Mouse (Mus musculus): ENCODE measurements around the gene Rcan1.

Gene Rcan1

GRCm38 (mm10) chr16:92472898-92473297, 2.2 kb upstream of the Rcan1 start:
- no peak for DNase-seq (ENCODE audit: low read depth in 1 of 2, low spot score in 2 of 2)

GRCm38 (mm10) chr16:92468459-92468858, 2.2 kb downstream of the Rcan1 start:
- no peak for DNase-seq (ENCODE audit: low read depth in 1 of 2, low spot score in 2 of 2)

DNA sequence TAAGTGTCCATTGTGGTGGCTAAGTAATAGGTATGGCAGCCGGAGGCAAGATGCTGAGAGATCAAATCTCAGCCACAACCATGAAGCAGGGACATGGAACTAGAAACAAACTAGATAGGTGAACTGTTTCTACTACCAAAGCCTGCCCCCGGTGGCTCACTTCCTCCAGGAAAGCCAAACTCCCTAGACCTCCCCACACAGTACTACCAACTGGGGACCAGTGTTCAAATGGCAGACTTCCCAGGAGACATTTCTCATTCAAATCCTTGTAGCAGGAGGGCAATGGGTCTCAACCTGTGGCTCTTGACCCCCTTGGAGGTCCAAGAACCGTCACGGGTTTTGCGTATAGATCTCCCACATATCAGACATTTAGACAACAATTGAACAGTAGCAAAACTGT, 3.6 kb downstream of the Rcan1 start:
- DNase-seq (ENCODE audit: low read depth in 1 of 2, low spot score in 2 of 2): no peak

DNA sequence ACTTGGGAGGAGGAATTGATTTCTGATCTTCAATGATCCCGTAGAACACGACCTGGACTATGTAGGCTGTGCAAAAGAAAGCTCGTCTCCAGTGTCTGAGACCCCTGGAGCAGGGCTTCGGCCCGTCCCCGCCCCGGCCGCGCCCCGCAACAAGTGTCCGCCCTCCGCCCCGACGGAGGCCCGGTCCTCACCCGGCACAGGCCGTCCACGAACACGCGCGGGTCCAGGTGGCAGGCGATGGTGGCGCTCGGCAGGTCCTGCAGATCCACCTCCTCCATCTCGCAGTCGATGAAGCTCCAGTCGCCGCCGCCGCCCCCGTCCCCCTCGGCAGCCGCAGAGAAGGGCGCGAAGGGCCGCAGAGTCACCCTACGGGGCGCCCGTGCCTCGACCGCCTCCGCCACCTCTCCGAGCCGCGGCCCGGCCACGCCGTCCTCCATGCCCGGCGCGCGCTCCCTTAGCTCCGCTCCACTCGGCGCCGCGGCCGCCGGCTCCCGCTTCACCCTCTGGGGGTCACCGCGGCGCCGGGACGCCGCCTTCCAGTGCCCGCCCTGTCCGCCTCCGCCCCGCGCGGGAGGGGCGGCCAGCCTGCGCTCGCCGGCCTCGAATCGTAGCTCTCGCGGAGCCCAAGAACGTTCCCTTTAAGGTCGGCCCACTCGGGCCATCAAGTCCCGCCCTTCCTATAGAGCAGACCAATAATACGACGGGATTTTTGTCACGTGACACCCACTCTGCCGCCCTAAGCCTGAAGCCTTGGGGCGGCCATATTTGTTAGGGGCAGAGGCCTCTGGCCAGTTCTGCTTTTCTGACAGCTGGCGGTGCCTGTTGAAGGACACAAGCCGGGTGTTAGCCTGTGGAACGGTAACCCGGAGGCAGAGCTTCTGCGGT, 4.8 kb downstream of the Rcan1 start:
- DNase-seq (ENCODE audit: low read depth in 1 of 2, low spot score in 2 of 2): peak; percentile 93 to 95

DNA sequence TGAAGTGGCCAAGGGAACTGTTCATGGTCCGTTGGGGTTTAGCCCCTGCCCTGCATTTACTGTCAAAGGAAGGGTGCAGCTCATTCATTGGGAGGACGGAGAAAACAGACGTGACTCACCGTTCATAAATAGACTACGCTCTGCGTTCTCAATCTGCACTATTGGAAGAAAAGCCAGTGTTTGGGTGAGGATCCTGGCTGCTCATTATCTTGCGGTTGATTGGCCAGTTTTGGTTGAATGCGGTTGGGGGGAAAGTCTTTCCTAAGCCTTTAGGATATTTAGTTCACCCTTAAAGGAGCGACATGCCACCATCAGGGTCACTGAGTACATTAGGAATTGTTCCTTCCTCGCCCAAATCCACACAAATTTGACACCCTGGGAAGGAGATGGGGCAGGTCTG, 5.4 kb downstream of the Rcan1 start:
- DNase-seq (ENCODE audit: low read depth in 1 of 2, low spot score in 2 of 2): no peak

GRCm38 (mm10) chr16:92464390-92464972, 6.2 kb downstream of the Rcan1 start:
- DNase-seq (ENCODE audit: low read depth in 1 of 2, low spot score in 2 of 2): no peak

GRCm38 (mm10) chr16:92461412-92461811, 9.3 kb downstream of the Rcan1 start:
- DNase-seq (ENCODE audit: low read depth in 1 of 2, low spot score in 2 of 2): no peak

GRCm38 (mm10) chr16:92457594-92457993, 13.1 kb downstream of the Rcan1 start:
- no peak for DNase-seq (ENCODE audit: low read depth in 1 of 2, low spot score in 2 of 2)

- no peak for DNase-seq (ENCODE audit: low read depth in 1 of 2, low spot score in 2 of 2)
Measured at GRCm38 (mm10) chr16:92455969-92456368, 14.7 kb downstream of the Rcan1 start.

GRCm38 (mm10) chr16:92455488-92455887, 15.2 kb downstream of the Rcan1 start:
- no peak for DNase-seq (ENCODE audit: low read depth in 1 of 2, low spot score in 2 of 2)

- no peak for DNase-seq (ENCODE audit: low read depth in 1 of 2, low spot score in 2 of 2)
Measured at GRCm38 (mm10) chr16:92454495-92454894, 16.2 kb downstream of the Rcan1 start.

DNA sequence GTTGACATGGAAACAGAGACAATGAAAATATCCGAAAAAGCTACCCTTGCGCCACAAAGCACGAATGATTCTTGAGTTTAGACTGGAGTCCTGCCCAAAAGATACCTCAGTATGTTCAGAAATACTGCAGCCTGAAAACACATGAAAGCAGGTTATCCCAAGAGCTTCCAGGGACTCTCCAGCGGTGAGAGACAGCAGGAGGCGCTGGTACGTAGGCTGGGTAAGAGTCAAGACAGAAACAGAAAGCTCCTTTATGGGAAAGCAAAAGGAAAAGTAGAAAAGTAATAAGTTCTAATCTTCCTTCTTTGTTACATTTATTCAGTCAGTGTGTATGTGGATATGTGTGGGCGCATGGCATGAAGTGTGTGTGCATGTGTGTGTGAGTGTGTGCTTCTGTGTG, 16.7 kb downstream of the Rcan1 start:
- DNase-seq (ENCODE audit: low read depth in 1 of 2, low spot score in 2 of 2): no peak

DNA sequence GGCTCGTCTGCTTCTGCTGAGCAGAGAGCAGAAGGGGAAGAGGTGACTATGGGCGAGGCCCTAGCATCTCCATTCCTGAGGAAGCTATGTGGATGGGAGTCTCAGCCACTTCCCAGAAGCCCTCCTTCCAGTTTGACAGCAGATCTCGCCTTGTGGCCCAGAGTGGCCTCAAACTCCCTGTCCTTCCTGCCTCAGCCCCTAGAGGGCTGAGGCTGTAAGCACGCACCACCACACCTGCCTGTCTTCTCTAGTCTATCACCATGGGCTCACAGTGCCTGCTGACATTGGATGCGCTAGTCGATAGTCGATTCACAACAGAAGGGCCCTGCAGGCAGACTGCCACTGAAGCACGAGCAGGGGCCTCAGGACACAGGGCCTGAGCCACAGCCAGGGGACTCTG, 18.1 kb downstream of the Rcan1 start:
- no peak for DNase-seq (ENCODE audit: low read depth in 1 of 2, low spot score in 2 of 2)

GRCm38 (mm10) chr16:92451516-92452072, 19.1 kb downstream of the Rcan1 start:
- DNase-seq (ENCODE audit: low read depth in 1 of 2, low spot score in 2 of 2): no peak

DNA sequence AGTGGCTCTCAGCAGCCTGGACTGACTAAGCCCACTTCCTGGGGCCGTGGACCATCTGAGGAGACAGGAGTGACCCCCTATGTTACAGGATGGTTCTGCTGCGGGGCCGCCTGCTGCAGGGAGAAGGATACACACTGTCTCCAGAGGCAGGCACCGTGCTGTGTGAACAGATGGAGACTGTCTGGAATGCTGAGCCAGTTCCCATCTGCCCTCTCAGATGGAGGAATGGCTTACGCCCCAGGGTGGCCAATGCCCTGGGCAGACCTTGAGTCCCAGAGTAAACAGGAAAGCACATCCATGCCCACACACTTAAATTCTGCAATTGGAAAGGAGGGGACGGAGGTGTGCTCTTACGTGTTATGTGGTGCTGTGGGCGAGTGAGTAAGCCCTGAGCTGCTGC, 20.3 kb downstream of the Rcan1 start:
- no peak for DNase-seq (ENCODE audit: low read depth in 1 of 2, low spot score in 2 of 2)

DNA sequence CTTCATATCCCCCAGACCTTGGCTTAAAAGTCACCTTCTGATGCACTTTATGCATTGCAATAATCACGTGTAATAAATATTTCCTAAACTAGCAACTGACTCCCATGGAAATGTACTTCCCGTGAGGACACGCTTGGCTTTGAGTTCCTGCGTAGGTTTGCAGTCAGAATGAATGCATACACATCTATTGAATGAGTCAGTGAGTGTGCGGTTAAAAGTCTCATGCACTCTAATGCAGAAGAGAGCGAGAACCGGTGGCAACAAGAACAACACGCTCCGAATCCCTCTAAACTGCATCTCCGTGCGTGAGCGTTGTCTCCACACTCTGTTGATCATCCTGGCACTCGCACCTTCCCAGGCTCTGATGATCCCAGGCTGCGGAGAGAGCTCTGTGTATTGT, 21.6 kb downstream of the Rcan1 start:
- DNase-seq (ENCODE audit: low read depth in 1 of 2, low spot score in 2 of 2): no peak

DNA sequence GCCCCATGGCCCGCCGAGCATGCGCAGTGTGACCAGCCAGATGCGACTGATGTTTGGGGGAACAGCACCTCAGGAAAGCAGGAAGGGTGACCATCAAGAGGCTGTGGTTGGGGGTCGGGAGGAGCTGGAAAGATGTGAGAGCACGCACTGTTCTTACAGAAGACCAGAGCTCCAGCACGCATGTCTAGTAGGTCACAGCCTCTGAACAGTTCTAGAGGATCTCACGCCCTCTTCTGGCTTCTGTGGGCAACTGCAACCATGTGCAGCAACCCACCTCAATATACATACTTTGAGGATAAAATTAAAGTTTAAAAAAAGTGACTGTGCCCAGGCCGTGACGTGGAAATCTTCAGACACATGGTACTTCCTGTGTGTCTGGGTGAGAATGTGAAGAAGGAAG, 25.3 kb downstream of the Rcan1 start:
- no peak for DNase-seq (ENCODE audit: low read depth in 1 of 2, low spot score in 2 of 2)

DNA sequence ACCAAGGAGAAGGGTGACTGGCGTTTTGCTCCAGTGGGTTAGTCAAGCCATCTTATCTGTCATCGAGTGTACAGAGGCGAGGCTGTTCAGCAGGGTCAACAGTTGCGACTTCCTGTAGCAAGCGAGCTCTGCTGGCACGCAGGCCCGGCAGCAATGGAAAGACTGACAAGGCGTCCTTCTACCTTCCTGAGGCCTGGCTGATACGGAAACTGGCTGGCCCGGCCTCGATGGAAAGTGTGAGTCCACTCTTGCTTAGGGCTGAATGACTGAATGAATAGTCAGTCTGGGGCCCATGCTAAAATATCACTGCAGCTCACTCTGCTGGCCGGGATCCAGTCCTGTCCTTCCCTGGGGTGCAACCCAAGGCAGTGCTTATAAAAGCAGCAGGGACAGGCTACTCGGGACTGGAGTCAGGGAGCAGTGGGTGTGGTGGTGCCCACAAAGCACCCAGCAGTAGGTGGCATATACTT, 27.0 kb downstream of the Rcan1 start:
- no peak for DNase-seq (ENCODE audit: low read depth in 1 of 2, low spot score in 2 of 2)

DNA sequence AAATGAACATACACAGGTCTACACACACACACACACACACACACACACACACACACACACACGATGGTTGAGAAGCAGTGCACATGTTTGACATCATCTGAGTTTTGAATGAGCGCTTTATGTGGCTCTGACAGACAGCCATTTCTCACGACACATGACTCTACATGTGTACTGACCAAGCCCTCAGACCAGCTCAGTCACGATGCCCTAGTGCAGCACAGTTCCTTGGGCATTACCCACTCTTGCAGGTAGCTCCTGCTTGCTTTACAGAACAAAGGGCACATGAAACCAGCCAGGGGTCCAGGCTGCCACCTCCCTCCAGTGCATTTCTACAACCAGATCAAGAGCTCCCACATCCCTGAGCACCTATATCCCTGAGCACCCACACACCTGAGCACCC, 27.7 kb downstream of the Rcan1 start:
- no peak for DNase-seq (ENCODE audit: low read depth in 1 of 2, low spot score in 2 of 2)

- no peak for DNase-seq (ENCODE audit: low read depth in 1 of 2, low spot score in 2 of 2)
Measured at GRCm38 (mm10) chr16:92442150-92442549, 28.5 kb downstream of the Rcan1 start.

GRCm38 (mm10) chr16:92441203-92441602, 29.5 kb downstream of the Rcan1 start:
- DNase-seq (ENCODE audit: low read depth in 1 of 2, low spot score in 2 of 2): no peak

DNA sequence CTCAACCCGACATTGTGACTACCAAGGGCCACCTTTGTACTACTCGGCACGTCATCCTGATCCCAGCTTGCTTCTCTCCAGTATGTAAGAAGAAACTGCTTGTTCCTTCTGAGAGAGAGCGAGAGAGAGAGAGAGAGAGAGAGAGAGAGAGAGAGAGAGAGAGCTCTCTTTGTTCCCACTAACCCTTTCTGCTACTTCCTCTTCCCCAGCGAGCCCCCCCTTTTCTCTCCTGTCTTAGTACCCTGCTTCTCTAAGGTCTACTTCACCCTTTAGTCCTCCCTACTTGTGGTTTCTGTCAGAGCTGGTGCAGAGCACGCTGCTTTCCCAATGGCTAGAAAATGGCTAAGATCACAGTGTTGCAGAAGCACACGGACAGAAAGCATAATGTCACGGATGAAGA, 30.4 kb downstream of the Rcan1 start:
- DNase-seq (ENCODE audit: low read depth in 1 of 2, low spot score in 2 of 2): no peak

Data from monocyte, adult 2 months (primary cell).